Mouse (Mus musculus) kidney, adult 9 months (tissue): ENCODE measurements around the gene Bcl7c.

Experiments
- DNase-seq: peaks from one replicate; pipeline ENCODE4 v3.0.0; 2022

Gene Bcl7c

DNA sequence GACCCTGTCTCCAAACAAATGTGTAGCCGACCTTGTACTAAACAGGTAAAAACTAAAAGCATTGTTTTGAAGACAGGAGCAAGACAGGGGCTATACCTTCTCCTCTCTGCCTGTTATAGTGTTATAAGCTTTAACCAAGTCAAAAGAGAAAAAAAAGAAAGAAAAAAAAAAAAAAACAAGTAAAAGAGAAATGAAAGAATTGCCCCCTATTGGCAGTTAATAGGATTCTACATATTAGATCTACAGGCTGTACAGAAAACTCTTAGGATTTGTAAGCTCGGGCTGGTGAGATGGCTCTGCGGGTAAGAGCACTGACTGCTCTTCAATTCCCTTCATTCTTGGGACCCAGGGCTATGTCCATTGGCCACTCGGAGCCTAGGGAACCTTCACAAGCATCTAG is 66.5 kb downstream of the Bcl7c start:
- no peak for DNase-seq

DNA sequence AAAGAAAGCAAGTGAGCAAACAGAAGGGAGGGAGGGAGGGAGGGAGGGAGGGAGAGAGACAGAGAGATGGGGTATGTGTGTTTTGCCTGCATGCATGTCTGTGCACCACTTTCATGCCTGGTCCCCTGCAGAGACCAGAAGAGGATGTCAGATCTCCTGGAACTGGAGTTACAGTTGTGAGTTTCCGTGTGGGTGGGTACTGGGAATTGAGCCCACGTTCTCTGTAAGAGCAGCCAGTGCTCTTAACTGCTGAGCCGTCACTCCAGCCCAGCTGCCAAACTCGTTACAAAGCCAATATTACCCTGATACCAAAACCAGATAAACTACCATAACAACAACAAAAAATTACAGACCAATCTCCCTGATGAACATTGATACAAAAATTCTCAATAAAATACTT is 67.5 kb downstream of the Bcl7c start:
- DNase-seq = no peak

DNA sequence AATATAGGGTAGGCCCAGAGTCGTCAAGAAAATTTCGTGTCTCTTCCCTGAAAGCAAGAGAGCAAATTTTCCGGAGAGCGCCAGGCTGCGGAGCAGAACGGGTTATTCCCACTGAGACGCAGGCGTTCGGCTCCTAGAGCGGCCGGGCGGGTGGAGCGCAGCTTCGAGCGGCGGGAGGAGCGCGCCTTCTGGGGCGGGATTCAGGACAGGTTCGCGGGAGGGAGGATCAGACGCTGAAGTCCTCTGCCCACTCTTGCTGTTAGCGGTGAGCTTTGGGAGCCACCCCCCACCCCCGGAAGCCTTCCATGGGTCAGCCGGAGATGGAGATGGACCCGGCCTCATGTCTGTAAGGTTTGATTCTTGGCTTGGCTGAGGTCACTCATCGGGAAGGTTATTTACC is 71.8 kb downstream of the Bcl7c start:
- DNase-seq = peak; percentile 68

DNA sequence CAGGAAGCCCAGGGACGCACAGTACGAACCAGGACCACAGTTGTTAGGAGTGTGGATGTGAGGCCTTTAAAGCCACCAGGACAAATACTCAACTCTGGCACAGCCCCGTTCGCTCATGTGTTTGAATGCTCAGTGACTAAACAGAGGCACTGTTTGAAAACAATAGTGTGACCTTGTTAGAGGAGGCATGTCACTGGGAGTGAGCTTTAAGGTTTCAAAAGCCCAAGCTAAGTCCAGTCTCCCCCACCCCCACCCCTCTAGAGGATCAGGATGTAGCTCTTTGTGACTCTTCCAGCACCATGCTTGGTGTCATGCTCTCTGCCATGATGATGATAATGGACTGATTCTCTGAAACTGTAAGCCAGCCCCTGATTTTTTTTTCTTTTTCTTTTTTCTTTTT is 77.3 kb downstream of the Bcl7c start:
- no peak for DNase-seq

DNA sequence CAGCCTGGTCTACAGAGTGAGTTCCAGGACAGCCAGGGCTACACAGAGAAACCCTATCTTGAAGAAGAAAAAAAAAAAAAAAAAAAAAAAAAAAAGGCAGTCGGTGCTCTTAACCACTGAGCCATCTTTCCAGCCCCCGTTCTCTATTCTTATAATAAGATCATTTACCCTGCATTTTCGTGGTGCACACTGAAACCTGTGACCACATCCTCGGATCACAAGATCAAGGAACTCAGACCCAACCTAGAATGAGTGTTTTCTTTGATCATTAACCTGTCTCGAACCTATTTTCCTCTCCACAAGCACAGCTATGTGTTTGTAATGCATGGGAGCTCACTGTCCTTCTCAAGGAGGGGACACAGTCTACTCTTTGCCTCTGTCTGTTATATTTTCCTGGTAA is 80.1 kb downstream of the Bcl7c start:
- no peak for DNase-seq

- no peak for DNase-seq
These were observed 82.3 kb downstream of the Bcl7c start for GRCm38 (mm10) chr7:127626471-127626870.

- DNase-seq = no peak
These were observed 82.7 kb downstream of the Bcl7c start for GRCm38 (mm10) chr7:127626039-127626438.

DNA sequence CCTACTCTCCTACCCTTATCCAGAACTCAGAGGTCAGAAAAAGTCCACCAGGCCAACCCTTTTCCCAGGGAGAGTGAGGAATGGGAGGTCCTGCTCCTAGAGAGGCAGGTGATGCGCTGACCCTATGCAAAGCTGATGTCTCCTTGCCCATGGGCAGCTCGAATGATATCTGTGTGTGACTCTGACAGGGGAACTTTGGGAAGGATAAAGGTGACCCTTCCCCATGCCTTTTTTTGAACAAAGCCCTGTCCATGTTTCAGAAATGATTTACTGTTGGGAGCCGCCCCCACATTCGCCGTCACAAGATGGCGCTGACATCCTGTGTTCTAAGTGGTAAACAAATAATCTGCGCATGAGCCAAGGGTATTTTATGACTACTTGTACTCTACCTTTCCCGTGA is 90.3 kb downstream of the Bcl7c start:
- DNase-seq = peak; percentile 10

GRCm38 (mm10) chr7:127617962-127618361 is 90.8 kb downstream of the Bcl7c start:
- peak; percentile 1 for DNase-seq

DNA sequence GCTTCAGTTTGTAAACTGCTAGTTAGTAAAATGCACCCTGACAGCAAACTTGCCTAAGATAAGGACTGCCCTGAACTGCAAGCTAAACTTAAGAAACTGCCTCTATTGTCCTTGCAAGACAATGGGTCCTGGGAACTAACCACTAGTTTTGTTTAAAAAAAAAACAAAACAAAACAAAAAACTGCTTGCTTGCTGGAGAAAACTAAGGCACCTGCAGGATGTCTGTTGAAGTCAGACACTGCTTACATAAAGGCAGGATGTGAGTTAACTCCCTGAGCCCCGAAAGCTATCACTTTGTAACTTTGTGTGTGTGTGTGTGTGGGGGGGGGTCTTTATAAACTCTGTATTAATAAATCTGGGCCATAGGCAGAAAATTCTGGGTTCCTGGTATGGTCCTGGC is 91.9 kb downstream of the Bcl7c start:
- no peak for DNase-seq

GRCm38 (mm10) chr7:127616336-127616735 is 92.4 kb downstream of the Bcl7c start:
- no peak for DNase-seq

- peak; percentile 80 for DNase-seq
These were observed 93.6 kb downstream of the Bcl7c start, which contains the start of gene Zfp629 for GRCm38 (mm10) chr7:127614891-127615843. Zfp629 (minus strand) TSS chr7:127615797.

DNA sequence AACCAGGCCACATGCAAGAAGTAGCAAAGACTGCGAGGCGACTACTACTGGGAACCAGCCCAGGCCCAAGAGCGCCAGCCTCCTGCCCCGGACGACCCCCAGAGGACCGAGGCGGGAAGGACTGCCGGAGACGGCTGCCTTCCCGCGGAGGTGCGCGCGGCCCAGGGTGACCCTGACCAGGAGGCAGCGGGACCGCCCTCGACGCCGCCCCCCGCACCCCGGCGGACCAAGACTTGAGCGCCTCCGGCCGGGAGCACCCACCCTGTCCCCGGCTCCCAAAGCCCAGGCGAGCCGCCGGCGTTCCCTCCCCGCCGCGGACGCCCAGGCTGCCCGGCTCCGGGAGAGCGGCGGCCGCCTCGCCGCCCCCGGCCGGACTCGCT is 94.2 kb downstream of the Bcl7c start:
- DNase-seq = peak; percentile 75

DNA sequence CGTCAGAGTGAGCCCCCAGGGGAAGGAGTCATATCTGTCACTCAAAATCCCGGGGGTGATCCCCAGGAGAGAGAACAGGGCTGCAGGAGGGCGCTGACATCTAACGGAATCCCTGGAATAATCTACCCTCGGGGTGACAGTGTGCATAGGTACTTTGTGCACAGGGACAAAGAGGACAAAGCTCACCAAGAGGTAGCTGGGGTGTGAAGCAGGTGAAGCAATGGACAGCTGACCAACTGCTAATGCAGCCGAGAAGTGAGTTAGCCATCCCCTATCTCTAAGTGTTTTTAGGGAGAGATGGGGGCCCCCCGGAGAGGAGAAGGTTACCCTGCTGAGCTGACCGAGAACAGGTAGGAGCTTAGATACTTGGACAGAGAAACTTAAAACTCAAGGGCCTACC is 94.6 kb downstream of the Bcl7c start:
- no peak for DNase-seq

DNA sequence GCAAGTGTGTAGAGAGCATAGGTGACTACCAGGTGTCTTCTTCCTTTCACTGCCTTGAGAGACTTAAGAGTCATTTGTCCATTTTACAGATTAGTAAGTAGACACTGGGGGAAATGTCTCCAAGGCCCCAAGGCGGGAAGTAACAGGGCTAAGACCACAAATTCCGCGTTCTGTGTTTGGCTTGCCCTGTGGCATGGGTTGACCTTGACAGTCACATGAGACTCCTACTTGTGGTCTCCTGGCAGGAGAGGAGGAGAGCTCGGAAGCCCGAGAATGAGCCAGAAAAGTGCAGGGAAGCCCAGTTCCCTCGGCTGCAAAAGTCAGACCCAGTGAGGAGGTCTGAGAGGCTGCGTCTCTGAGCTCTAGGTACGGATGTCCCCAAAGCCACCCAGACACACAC is 95.2 kb downstream of the Bcl7c start:
- peak; percentile 44 for DNase-seq

GRCm38 (mm10) chr7:127611561-127611960 is 97.2 kb downstream of the Bcl7c start:
- no peak for DNase-seq
